Mouse (Mus musculus): ENCODE results near the gene Sema7a. TPM values are rescaled to one million over a fixed set of nuclear protein-coding genes. Genes with fewer than 3 reads are reported as not detected.
A peak's percentile ranks its signal among the peaks of the same experiment; 100 is the strongest.

Sema7a gene
- total RNA-seq (2021): 10 to 100 TPM; 20.0 to 20.8 TPM

GRCm38 (mm10) chr9:57939431-57940348 lies at the start of gene Sema7a:
Gene Sema7a (plus strand): TSS chr9:57940112.
- DNase-seq: peak; percentile 84 to 85
- intact Hi-C loops (cut with DNase I): loop anchor here (1.0 to 10.0 kb wide), 3 partner anchors 31 to 265 kb away; partner anchors contain the start of genes Islr and Islr2

GRCm38 (mm10) chr9:57900478-57900877 lies 39.4 kb upstream of the Sema7a start:
- DNase-seq: no peak
- intact Hi-C loops (cut with DNase I): no loop called here

GRCm38 (mm10) chr9:57901197-57901596 lies 38.7 kb upstream of the Sema7a start:
- intact Hi-C loops (cut with DNase I): no loop called here
- no peak for DNase-seq

GRCm38 (mm10) chr9:57901601-57902000 lies 38.3 kb upstream of the Sema7a start:
- no peak for DNase-seq
- intact Hi-C loops (cut with DNase I): no loop called here

- DNase-seq: no peak
- intact Hi-C loops (cut with DNase I): no loop called here
Measured at GRCm38 (mm10) chr9:57902132-57902531, 37.8 kb upstream of the Sema7a start.

- DNase-seq: no peak
- intact Hi-C loops (cut with DNase I): no loop called here
Measured at GRCm38 (mm10) chr9:57903589-57904249, 36.2 kb upstream of the Sema7a start.

GRCm38 (mm10) chr9:57904250-57904644 lies 35.7 kb upstream of the Sema7a start:
- intact Hi-C loops (cut with DNase I): no loop called here
- no peak for DNase-seq

- DNase-seq: no peak
- intact Hi-C loops (cut with DNase I): no loop called here
Measured at GRCm38 (mm10) chr9:57907206-57907605, 32.7 kb upstream of the Sema7a start.

GRCm38 (mm10) chr9:57910254-57911160 lies 29.4 kb upstream of the Sema7a start, which contains the start of gene Ubl7:
Gene Ubl7 (plus strand): TSS chr9:57910979.
- peak; percentile 90 for DNase-seq
- intact Hi-C loops (cut with DNase I): loop anchor here (5.0 kb wide), 2 partner anchors 73 to 148 kb away; partner anchors contain the start of gene Arid3b

- intact Hi-C loops (cut with DNase I): loop anchor here (5.0 kb wide), 2 partner anchors 75 to 150 kb away; partner anchors contain the start of gene Arid3b
- DNase-seq: no peak
Measured at GRCm38 (mm10) chr9:57912571-57912970, 27.3 kb upstream of the Sema7a start.

- no peak for DNase-seq
- intact Hi-C loops (cut with DNase I): no loop called here
Measured at GRCm38 (mm10) chr9:57921491-57922060, 18.3 kb upstream of the Sema7a start.

GRCm38 (mm10) chr9:57922381-57922780 lies 17.5 kb upstream of the Sema7a start:
- intact Hi-C loops (cut with DNase I): no loop called here
- no peak for DNase-seq

GRCm38 (mm10) chr9:57923046-57923445 lies 16.9 kb upstream of the Sema7a start:
- intact Hi-C loops (cut with DNase I): no loop called here
- DNase-seq: no peak

- no peak for DNase-seq
- intact Hi-C loops (cut with DNase I): loop anchor here (10.0 kb wide), 1 partner anchor 274 kb away; the partner anchor contains the start of genes Islr and Islr2
Measured at GRCm38 (mm10) chr9:57931166-57931767, 8.6 kb upstream of the Sema7a start.

GRCm38 (mm10) chr9:57932253-57932652 lies 7.7 kb upstream of the Sema7a start:
- DNase-seq: no peak
- intact Hi-C loops (cut with DNase I): loop anchor here (10.0 kb wide), 1 partner anchor 273 kb away; the partner anchor contains the start of genes Islr and Islr2

- intact Hi-C loops (cut with DNase I): loop anchor here (10.0 kb wide), 1 partner anchor 272 kb away; the partner anchor contains the start of genes Islr and Islr2
- DNase-seq: no peak
Measured at GRCm38 (mm10) chr9:57932831-57933602, 6.9 kb upstream of the Sema7a start.

- intact Hi-C loops (cut with DNase I): loop anchor here (1.0 to 10.0 kb wide), 4 partner anchors 54 to 269 kb away; partner anchors contain the start of genes Islr and Islr2
- DNase-seq: peak; percentile 86 to 93
Measured at GRCm38 (mm10) chr9:57935683-57936437, 4.1 kb upstream of the Sema7a start.

- intact Hi-C loops (cut with DNase I): loop anchor here (5.0 to 10.0 kb wide), 2 partner anchors 75 to 268 kb away; partner anchors contain the start of genes Islr and Islr2
Measured at GRCm38 (mm10) chr9:57937171-57937570, 2.7 kb upstream of the Sema7a start.

More at GRCm38 (mm10) chr9:57937171-57937570, 2.7 kb upstream of the Sema7a start:
- no peak for DNase-seq
